Mouse (Mus musculus): ENCODE measurements at regions not wholly inside any gene's neighbourhood (a gene's known extent, or its start where the extent isn't known, plus 50 kb on each side); places are given as distances from the start of the nearest gene placed in this dataset.

DNA sequence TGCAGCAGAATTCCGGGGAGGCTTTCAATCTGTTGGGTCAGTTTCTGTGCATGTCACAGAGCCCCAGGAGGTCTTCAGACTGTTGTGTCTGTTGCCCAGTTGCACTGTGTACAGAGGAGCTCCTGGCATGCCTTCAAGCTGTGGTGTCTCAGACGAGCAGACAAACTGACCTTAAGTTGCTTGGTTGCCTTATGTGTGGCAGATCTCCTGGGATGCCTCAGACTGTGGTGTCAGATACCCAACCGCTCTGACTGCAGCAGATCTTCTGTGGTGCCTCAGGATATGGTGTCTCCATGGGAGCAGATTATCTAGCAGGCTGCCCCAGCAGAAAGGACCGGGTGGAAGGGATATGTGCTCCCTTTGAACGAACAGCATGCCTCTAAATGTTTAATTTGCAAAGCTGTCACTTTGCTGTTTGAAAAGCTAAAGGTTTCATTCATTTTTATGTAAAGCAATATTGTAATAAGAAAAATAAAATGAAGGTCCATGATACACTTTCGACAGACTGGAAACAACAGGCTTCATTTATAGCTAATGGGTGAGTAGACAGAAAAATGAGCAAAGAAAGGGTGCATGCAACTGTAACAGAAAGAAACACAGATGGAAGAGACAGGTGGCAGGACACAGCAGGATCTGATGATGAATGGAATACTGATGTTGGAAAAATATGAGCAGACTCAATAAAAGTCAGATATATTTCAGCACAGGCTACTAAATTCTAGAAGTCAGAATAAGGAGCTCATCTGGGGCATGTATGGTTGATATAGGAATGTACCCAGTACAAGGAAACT is 1060.0 kb downstream of the Serpinb8 start:
- DNase-seq, result peak; percentile 20 to 34

DNA sequence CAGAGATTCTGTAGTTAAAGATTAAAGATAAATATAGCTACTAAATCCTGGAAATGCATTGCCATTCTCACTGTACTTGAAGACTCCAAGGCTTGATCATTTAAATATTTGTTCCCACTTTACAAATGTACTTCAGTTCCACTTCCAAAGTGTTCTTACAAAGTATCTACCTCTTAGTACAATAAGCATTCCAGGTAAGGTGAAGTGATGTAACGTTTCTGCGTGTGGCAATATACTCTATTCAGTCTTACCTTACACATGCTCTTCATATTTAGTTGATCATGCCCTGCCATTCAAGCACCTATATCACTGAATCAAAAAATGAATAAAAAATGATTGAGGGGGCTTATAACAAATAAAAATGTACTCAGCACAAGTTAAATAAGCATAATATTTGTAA is 1081.2 kb downstream of the Serpinb8 start:
- DNase-seq, result no peak

Data from cerebellum, postnatal 36 days (tissue).